Mouse (Mus musculus): Measurements from ENCODE around the gene Kxd1.

The Kxd1 gene

GRCm38 (mm10) chr8:70462516-70462813 lies 65.3 kb downstream of the Kxd1 start:
- in situ Hi-C loops (cut with MboI; ENCODE audit: low pct_unique_long_range_greater_than_20kb in 1 of 2, low sequenced_read_pairs in 2 of 2, unreplicated experiment in 1 of 2): no loop called here

GRCm38 (mm10) chr8:70461765-70462515 lies 65.8 kb downstream of the Kxd1 start:
- in situ Hi-C loops (cut with MboI; ENCODE audit: low pct_unique_long_range_greater_than_20kb in 1 of 2, low sequenced_read_pairs in 2 of 2, unreplicated experiment in 1 of 2): no loop called here

- in situ Hi-C loops (cut with MboI; ENCODE audit: low pct_unique_long_range_greater_than_20kb in 1 of 2, low sequenced_read_pairs in 2 of 2, unreplicated experiment in 1 of 2): no loop called here
Observed at GRCm38 (mm10) chr8:70460606-70461005, 67.2 kb downstream of the Kxd1 start.

- in situ Hi-C loops (cut with MboI; ENCODE audit: low pct_unique_long_range_greater_than_20kb in 1 of 2, low sequenced_read_pairs in 2 of 2, unreplicated experiment in 1 of 2): no loop called here
Observed at GRCm38 (mm10) chr8:70460199-70460598, 67.6 kb downstream of the Kxd1 start.

GRCm38 (mm10) chr8:70459636-70460035 lies 68.1 kb downstream of the Kxd1 start:
- in situ Hi-C loops (cut with MboI; ENCODE audit: low pct_unique_long_range_greater_than_20kb in 1 of 2, low sequenced_read_pairs in 2 of 2, unreplicated experiment in 1 of 2): no loop called here

- in situ Hi-C loops (cut with MboI; ENCODE audit: low pct_unique_long_range_greater_than_20kb in 1 of 2, low sequenced_read_pairs in 2 of 2, unreplicated experiment in 1 of 2): no loop called here
Observed at GRCm38 (mm10) chr8:70458462-70458861, 69.3 kb downstream of the Kxd1 start.
